In genomic region chr5:134419700-134420099, GRCm38 (mm10) we compare ENCODE assay signal across 29 mouse cellular contexts. TPM values are rescaled to one million over a fixed set of nuclear protein-coding genes. Genes with fewer than 3 reads are reported as not detected.
A peak's percentile ranks its signal among the peaks of the same experiment; 100 is the strongest.
DNase-seq lines count a peak whose midpoint lies in the region; ATAC-seq lines count a peak whose summit lies in the region.
"Had no signal": no experiment of that assay in that cellular context is flagged by ENCODE, and none has a peak within 500 bp of the region (broad histone marks: within the 10 kb centered on the region; RNA-seq: fewer than 3 reads in every experiment).

No protein-coding gene starts in this region.

- H3K4me3 ChIP-seq in embryonic facial prominence, embryonic 13.5 days = no peak overlapping the region
- H3K4me3 ChIP-seq in embryonic facial prominence, embryonic 10.5 days = no peak overlapping the region
- no peak overlapping the region for H3K4me3 ChIP-seq in intestine, embryonic 14.5 days (ENCODE audit: low read depth, low read length)
- no peak overlapping the region for H3K4me3 ChIP-seq in stomach, embryonic 15.5 days (replicated peaks)
- H3K4me3 ChIP-seq in heart, embryonic 11.5 days (ENCODE audit: low read depth, low read length) = no peak overlapping the region
- no peak overlapping the region for H3K4me3 ChIP-seq in liver, embryonic 11.5 days (ENCODE audit: low read depth, low read length)
- H3K4me3 ChIP-seq: forebrain, embryonic 10.5 days; forebrain, embryonic 15.5 days; gastrocnemius, adult 2 months; hindbrain, embryonic 10.5 days; kidney, embryonic 15.5 days had no signal

- 84% methylated on average over 5 of the region's 5 CpGs for WGBS in embryonic facial prominence, embryonic 13.5 days
- 92% methylated on average over 5 of the region's 5 CpGs for WGBS in embryonic facial prominence, embryonic 10.5 days
- 86% methylated on average over 5 of the region's 5 CpGs for WGBS in intestine, embryonic 14.5 days
- WGBS in stomach, embryonic 15.5 days = 78% methylated on average over 5 of the region's 5 CpGs
- WGBS in heart, embryonic 11.5 days (ENCODE audit: insufficient replicate concordance) = 89% methylated on average over 5 of the region's 5 CpGs
- 88% methylated on average over 5 of the region's 5 CpGs for WGBS in liver, embryonic 11.5 days

- peaks cover 34% of the 10 kb centered on the region for H3K4me1 ChIP-seq in embryonic facial prominence, embryonic 13.5 days
- H3K4me1 ChIP-seq in embryonic facial prominence, embryonic 10.5 days = peaks cover 23% of the 10 kb centered on the region
- peaks cover 9% of the 10 kb centered on the region for H3K4me1 ChIP-seq in intestine, embryonic 14.5 days (replicated peaks; ENCODE audit: control insufficient read depth, insufficient read depth, low read length)
- peaks cover 22% of the 10 kb centered on the region for H3K4me1 ChIP-seq in stomach, embryonic 15.5 days
- H3K4me1 ChIP-seq in heart, embryonic 11.5 days (ENCODE audit: control insufficient read depth, insufficient read depth, low read length) = peaks cover 5% of the 10 kb centered on the region
- H3K4me1 ChIP-seq in liver, embryonic 11.5 days (replicated peaks; ENCODE audit: control insufficient read depth, insufficient read depth, low read length) = peaks cover 3% of the 10 kb centered on the region; the same call in 1 of the 2 replicates

- H3K27me3 ChIP-seq in embryonic facial prominence, embryonic 13.5 days = no peaks in the 10 kb centered on the region
- no peaks in the 10 kb centered on the region for H3K27me3 ChIP-seq in embryonic facial prominence, embryonic 10.5 days (replicated peaks; ENCODE audit: low read depth, poor library complexity, severe bottlenecking)
- no peaks in the 10 kb centered on the region for H3K27me3 ChIP-seq in intestine, embryonic 14.5 days (replicated peaks; ENCODE audit: control insufficient read depth, insufficient read depth, low read length)
- H3K27me3 ChIP-seq in stomach, embryonic 15.5 days (replicated peaks) = no peaks in the 10 kb centered on the region
- no peaks in the 10 kb centered on the region for H3K27me3 ChIP-seq in heart, embryonic 11.5 days (ENCODE audit: control insufficient read depth, insufficient read depth, low read length)
- no peaks in the 10 kb centered on the region for H3K27me3 ChIP-seq in liver, embryonic 11.5 days (replicated peaks; ENCODE audit: control insufficient read depth, insufficient read depth, low read length)
- H3K27me3 ChIP-seq: CH12.LX; forebrain, embryonic 15.5 days; kidney, embryonic 15.5 days had no signal

- H3K9ac ChIP-seq in embryonic facial prominence, embryonic 13.5 days = no peak overlapping the region
- H3K9ac ChIP-seq in intestine, embryonic 14.5 days (ENCODE audit: low read length) = no peak overlapping the region
- no peak overlapping the region for H3K9ac ChIP-seq in stomach, embryonic 15.5 days
- H3K9ac ChIP-seq in heart, embryonic 11.5 days (ENCODE audit: low read depth, low read length) = no peak overlapping the region
- no peak overlapping the region for H3K9ac ChIP-seq in liver, embryonic 11.5 days (ENCODE audit: low read depth, low read length)
- H3K9ac ChIP-seq: forebrain, embryonic 15.5 days; kidney, embryonic 15.5 days; liver, embryonic 14.5 days; lung, embryonic 14.5 days had no signal

- no peak for ATAC-seq in embryonic facial prominence, embryonic 13.5 days (ENCODE audit: insufficient number of reproducible peaks, insufficient read depth, low FRiP score, low TSS enrichment, low read depth)
- ATAC-seq in intestine, embryonic 14.5 days (replicated peaks; ENCODE audit: low FRiP score, low TSS enrichment, low read depth) = no peak
- no peak for ATAC-seq in stomach, embryonic 15.5 days (ENCODE audit: insufficient read depth, low FRiP score, low read depth)
- ATAC-seq in heart, embryonic 11.5 days (replicated peaks; ENCODE audit: insufficient number of reproducible peaks, low FRiP score, low TSS enrichment) = no peak
- no peak for ATAC-seq in liver, embryonic 11.5 days (replicated peaks; ENCODE audit: low FRiP score)
- ATAC-seq: forebrain, embryonic 15.5 days; hindbrain, postnatal 0 days; midbrain, embryonic 16.5 days had no signal

- peaks cover 59% of the 10 kb centered on the region for H3K36me3 ChIP-seq in embryonic facial prominence, embryonic 13.5 days
- peaks cover 76% of the 10 kb centered on the region for H3K36me3 ChIP-seq in embryonic facial prominence, embryonic 10.5 days (replicated peaks)
- H3K36me3 ChIP-seq in intestine, embryonic 14.5 days (ENCODE audit: control insufficient read depth, insufficient read depth, low read length) = peaks cover 27% of the 10 kb centered on the region
- H3K36me3 ChIP-seq in stomach, embryonic 15.5 days = peaks cover 16% of the 10 kb centered on the region
- peaks cover 11% of the 10 kb centered on the region for H3K36me3 ChIP-seq in heart, embryonic 11.5 days (ENCODE audit: control insufficient read depth, insufficient read depth, low read length)
- H3K36me3 ChIP-seq in liver, embryonic 11.5 days (ENCODE audit: control insufficient read depth, insufficient read depth, low read length) = peaks cover 11% of the 10 kb centered on the region; the same call in 1 of the 2 replicates

- no peak overlapping the region for H3K4me2 ChIP-seq in embryonic facial prominence, embryonic 13.5 days
- H3K4me2 ChIP-seq in intestine, embryonic 14.5 days (ENCODE audit: low read length) = no peak overlapping the region
- no peak overlapping the region for H3K4me2 ChIP-seq in stomach, embryonic 15.5 days
- H3K4me2 ChIP-seq in heart, embryonic 11.5 days = no peak overlapping the region
- no peak overlapping the region for H3K4me2 ChIP-seq in liver, embryonic 11.5 days
- H3K4me2 ChIP-seq: forebrain, embryonic 15.5 days; kidney, embryonic 15.5 days; lung, embryonic 14.5 days had no signal

- 0 out of 2 replicates have a peak, but pooled peaks cover 4% of the 10 kb centered on the region for H3K9me3 ChIP-seq in embryonic facial prominence, embryonic 13.5 days
- peaks cover 4% of the 10 kb centered on the region; the same call in 1 of the 2 replicates for H3K9me3 ChIP-seq in embryonic facial prominence, embryonic 10.5 days
- no peaks in the 10 kb centered on the region for H3K9me3 ChIP-seq in intestine, embryonic 14.5 days (ENCODE audit: control insufficient read depth, low read length)
- H3K9me3 ChIP-seq in stomach, embryonic 15.5 days = no peaks in the 10 kb centered on the region
- no peaks in the 10 kb centered on the region for H3K9me3 ChIP-seq in heart, embryonic 11.5 days (replicated peaks; ENCODE audit: control insufficient read depth, low read length)
- no peaks in the 10 kb centered on the region for H3K9me3 ChIP-seq in liver, embryonic 11.5 days (ENCODE audit: control insufficient read depth, low read length)
- H3K9me3 ChIP-seq: forebrain, embryonic 15.5 days; hindbrain, embryonic 10.5 days; kidney, embryonic 15.5 days had no signal

- peak overlapping the region; percentile 12; the same call in 1 of the 2 replicates for H3K27ac ChIP-seq in embryonic facial prominence, embryonic 13.5 days
- H3K27ac ChIP-seq in embryonic facial prominence, embryonic 10.5 days (replicated peaks) = no peak overlapping the region
- peak overlapping the region; percentile 19; the same call in 1 of the 2 replicates for H3K27ac ChIP-seq in intestine, embryonic 14.5 days (ENCODE audit: low read depth)
- H3K27ac ChIP-seq in stomach, embryonic 15.5 days = peak overlapping the region; percentile 82
- H3K27ac ChIP-seq in heart, embryonic 11.5 days (ENCODE audit: low read depth, low read length) = no peak overlapping the region
- H3K27ac ChIP-seq in liver, embryonic 11.5 days (ENCODE audit: low read depth, low read length) = no peak overlapping the region
- H3K27ac ChIP-seq: forebrain, embryonic 10.5 days; forebrain, embryonic 15.5 days; gastrocnemius, adult 2 months; hindbrain, embryonic 10.5 days; hindbrain, postnatal 0 days; kidney, embryonic 15.5 days; liver, embryonic 14.5 days had no signal

- no peak for DNase-seq in embryonic facial prominence, embryonic 10.5 days (ENCODE audit: low spot score)
- DNase-seq in R1 (ENCODE audit: low read depth, low spot score) = peak; percentile 87
- no peak for DNase-seq in intestine, embryonic 14.5 days (ENCODE audit: low spot score)
- no peak for DNase-seq in adrenal gland, adult 2 months
- no peak for DNase-seq in liver, embryonic 11.5 days (ENCODE audit: low spot score)
- DNase-seq: adrenal gland, postnatal 14 days; cerebellum, adult 2 months; cerebellum, postnatal 14 days; gastrocnemius, adult 2 months; gastrocnemius, postnatal 36 days; heart, postnatal 14 days; kidney, adult 18-20 months; kidney, postnatal 25 days; lung, embryonic 14.5 days; lung, postnatal 14 days; right cerebral cortex, postnatal 25 days; thymus, postnatal 14 days had no signal

RNA-seq across cellular contexts. Expression of gene Gtf2ird1, which starts 36.8 kb away (rescaled TPM):
- 130 TPM in 2 replicates for polyA plus RNA-seq in embryonic facial prominence, embryonic 13.5 days (2015; fragmentation: Nextera tagmentation; extraction: Ambion mirVana)
- 114 and 122 TPM in 2 replicates for polyA plus RNA-seq in embryonic facial prominence, embryonic 10.5 days (2016; fragmentation: Nextera tagmentation; extraction: Ambion mirVana)
- 85.9 and 101 TPM in 2 replicates for polyA plus RNA-seq in intestine, embryonic 14.5 days (2014; fragmentation: Nextera tagmentation; extraction: Ambion mirVana)
- 83.6 and 90.8 TPM in 2 replicates for polyA plus RNA-seq in stomach, embryonic 15.5 days (2015; fragmentation: Nextera tagmentation; extraction: Ambion mirVana)
- polyA plus RNA-seq in heart, embryonic 11.5 days (2014; fragmentation: Nextera tagmentation; extraction: Ambion mirVana) = 49.0 and 55.7 TPM in 2 replicates
- total RNA-seq in adrenal gland, adult 2 months (2021) = 10 to 100 TPM; 51.6 to 66.0 TPM
- 21.2 and 21.3 TPM in 2 replicates for polyA plus RNA-seq in adrenal gland, adult 2 months (2012; rRNA removed)
- polyA plus RNA-seq in liver, embryonic 11.5 days (2014; fragmentation: Nextera tagmentation; extraction: Ambion mirVana) = 46.7 and 51.8 TPM in 2 replicates
- total RNA-seq: neutrophil, adult 5-6 weeks had no signal

Comparison
In these comparisons a context has a peak if more than half of its experiments do, and no peak if none do; other contexts are left out.
1. H3K27ac ChIP-seq: peak in embryonic facial prominence, embryonic 13.5 days (single experiment), intestine, embryonic 14.5 days (single experiment) and stomach, embryonic 15.5 days (single experiment); none in embryonic facial prominence, embryonic 10.5 days (single experiment), heart, embryonic 11.5 days (single experiment) and liver, embryonic 11.5 days (single experiment).